Mouse (Mus musculus): ENCODE measurements around the gene Scamp3. TPM values are rescaled to one million over a fixed set of nuclear protein-coding genes. Genes with fewer than 3 reads are reported as not detected.
A peak's percentile ranks its signal among the peaks of the same experiment; 100 is the strongest.
"Not testable (repeated sequence)": the region's sequence is repeated elsewhere in the genome, so short reads cannot be mapped to it uniquely, and the experiment has no call there.

The Scamp3 gene
- total RNA-seq, 1 experiment from 2014 or later = 64.2 TPM

DNA sequence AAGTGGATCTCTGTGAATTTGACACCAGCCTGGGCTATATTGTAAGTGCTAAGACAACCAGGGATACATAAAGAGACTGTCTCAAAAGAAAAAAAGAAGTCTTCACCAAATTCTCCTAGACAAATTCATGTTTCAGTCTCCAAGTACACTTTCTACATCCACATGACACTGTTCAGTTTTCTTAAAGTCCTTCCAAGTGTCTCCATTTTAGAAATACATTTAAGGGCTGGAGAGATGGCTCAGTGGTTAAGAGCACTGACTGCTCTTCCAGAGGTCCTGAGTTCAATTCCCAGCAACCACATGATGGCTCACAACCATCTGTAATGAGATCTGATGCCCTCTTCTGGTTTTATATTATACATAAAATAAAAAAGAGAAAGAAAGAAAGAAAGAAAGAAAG is 16.1 kb upstream of the Scamp3 start:
- ATAC-seq (ENCODE audit: extremely low read depth, insufficient number of reproducible peaks, low FRiP score, poor library complexity, severe bottlenecking) = not testable (repeated sequence)

DNA sequence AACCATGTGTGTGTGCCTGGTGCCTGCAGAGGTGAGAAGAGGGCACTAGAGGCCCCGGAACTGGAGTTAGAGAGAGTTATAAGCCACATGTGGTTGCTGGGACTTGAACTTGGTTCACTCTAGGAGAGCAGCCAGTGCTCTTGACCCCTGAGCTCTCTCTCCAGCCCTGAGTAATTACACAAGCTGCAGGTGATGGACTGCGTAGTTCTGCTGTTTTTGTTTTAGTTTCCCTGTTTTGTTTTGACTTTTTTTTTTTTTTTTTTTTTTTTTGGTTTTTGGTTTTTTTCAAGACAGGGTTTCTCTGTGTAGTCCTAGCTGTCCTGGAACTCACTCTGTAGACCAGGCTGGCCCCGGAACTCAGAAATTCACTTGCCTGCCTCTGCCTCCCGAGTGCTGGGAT is 15.5 kb upstream of the Scamp3 start:
- no peak for ATAC-seq (ENCODE audit: extremely low read depth, insufficient number of reproducible peaks, low FRiP score, poor library complexity, severe bottlenecking)

DNA sequence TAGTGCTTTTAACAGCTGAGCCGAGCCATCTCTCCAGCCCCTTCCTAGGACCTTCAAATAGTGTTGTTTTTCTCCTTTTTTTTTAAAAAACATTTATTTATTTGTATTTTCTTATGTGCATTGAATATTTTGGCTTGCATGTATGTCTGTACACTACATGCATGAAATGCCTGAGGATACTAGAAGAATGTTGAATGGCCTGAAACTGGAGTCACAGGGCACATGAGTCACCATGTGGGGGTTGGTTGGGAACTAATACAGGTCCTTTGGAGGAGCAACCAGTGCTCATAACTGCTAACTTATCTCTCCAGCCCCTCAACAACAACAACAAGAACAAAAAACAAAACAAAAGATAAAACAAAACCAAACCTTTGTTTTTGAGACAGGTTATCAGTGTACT is 14.2 kb upstream of the Scamp3 start:
- ATAC-seq (ENCODE audit: extremely low read depth, insufficient number of reproducible peaks, low FRiP score, poor library complexity, severe bottlenecking) = no peak

DNA sequence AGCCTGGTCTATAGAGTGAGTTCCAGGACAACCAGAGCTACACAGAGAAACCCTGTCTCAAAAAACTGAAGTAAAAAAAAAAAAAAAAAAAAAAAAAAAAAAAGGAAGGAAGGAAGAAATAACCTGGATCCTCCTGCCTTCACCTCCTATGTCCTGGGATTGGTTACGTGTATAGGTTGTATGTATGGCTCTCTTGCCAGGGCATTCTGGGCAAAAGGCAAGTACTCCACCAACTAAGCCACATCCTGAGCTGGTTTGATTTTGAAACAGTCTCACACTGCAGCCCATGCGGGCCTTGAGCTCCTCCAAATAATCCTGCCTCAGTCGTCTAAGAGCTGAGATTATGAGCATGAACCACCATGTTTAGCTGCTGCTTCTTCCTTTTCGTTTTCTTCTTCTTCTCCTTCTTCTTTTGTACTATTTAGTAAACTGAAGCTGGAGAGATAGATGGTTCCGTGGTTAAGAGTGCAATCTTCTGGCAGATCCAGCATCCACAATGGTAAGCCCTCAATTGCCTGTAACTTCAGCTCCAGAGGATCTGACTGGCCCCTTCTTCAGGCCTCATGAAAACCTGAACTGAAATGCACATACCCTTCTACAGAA is 13.5 kb upstream of the Scamp3 start:
- ATAC-seq (ENCODE audit: extremely low read depth, insufficient number of reproducible peaks, low FRiP score, poor library complexity, severe bottlenecking) = no peak

DNA sequence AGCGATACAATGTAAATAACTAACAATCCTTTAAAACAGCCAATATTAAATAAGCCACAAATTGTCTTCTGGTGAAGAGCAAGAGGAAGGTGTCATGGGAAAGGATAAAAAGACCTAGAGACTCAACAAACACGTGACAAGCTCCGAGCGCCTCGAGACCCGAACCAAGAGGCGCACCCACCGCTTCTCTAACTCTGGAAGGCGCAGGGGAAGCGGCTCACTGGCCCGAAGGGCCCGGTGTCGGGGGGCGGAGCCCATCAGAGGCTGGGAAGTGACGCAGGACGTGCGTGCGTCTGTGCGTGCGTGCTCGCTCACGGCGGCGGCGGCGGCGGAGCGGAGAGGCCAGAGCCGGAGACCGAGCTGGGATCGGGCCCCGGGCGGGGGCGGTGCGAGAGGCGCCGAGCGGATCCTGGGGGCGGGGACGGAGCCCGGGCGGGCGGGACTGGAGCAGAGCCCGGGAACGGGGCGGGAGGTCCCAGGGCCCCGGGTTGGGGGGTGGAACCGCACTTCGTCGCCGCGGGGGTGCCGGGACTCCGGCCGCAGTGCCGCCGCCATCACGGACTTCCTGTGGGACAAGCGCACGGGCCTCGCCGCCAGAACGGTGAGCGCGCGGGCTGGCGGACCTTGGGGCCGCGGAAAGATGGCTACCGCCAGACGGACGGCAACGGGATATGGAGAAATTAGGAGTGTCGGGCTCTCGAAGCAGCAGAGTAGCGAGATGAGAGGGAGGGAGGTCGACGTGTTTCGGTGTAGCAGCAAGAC is 12.6 kb upstream of the Scamp3 start, which contains the start of gene Clk2:
Gene Clk2 (plus strand): TSS at position 290 of the 762 bp plus-strand sequence.
- ATAC-seq (ENCODE audit: extremely low read depth, insufficient number of reproducible peaks, low FRiP score, poor library complexity, severe bottlenecking) = peak; percentile 93

DNA sequence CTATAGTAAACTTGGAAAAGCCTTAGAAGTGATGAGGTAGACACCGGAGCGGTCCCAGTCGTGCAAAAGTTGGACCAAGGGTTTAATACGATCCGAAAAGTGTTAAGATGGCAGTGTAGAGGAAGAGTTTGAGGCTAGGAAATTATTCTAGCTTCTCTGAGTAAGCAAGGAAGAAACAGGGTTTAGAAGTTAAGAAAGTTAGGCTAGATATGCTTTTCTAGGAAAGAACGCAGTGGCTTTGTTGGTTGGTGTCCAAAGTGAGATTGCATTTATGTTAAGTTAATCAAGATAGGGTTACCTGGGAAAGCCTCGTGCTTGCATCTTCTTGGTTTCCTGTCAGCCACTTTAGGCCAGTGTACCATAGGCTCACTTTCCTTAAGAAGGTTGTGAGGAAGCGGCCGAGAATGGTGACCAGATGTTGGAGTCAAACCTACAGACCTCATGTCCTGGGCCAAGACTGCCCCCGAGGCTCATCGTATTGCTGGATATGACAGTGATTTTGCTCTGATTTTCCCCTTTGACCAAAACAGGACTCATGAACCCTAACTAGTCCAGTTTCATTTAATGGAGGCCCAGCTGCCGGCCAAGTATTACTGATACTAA is 11.9 kb upstream of the Scamp3 start:
- no peak for ATAC-seq (ENCODE audit: extremely low read depth, insufficient number of reproducible peaks, low FRiP score, poor library complexity, severe bottlenecking)

DNA sequence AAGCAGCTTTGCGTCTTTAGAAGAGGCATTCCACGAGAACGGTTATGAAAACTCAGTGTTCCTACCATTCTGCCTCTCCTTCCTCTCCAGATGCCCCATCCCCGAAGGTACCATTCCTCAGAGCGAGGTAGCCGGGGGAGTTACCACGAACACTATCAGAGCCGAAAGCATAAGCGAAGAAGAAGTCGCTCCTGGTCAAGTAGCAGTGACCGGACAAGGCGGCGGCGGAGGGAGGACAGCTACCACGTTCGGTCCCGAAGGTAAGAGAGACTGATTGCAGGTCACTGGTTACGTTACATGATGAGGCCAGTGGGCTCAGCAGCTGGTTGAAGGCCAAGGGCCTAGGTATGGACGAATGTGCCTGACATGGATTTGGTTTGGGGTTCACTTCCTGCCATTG is 10.3 kb upstream of the Scamp3 start:
- ATAC-seq (ENCODE audit: extremely low read depth, insufficient number of reproducible peaks, low FRiP score, poor library complexity, severe bottlenecking) = no peak

DNA sequence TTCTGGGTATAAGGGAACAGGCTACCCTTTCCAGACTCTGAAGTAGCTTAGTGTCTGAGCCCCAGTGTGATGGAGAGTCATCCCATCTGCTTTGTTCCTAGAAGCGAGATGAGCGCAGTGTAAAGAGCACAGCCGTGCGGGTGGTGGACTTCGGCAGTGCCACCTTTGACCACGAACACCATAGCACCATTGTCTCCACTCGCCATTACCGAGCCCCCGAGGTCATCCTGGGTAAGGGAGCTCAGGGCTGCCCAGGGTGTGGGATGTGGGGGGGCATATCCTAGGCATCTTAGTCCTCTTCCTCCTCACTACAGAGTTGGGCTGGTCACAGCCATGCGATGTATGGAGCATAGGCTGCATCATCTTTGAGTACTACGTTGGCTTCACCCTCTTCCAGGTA is 2.4 kb upstream of the Scamp3 start:
- ATAC-seq (ENCODE audit: extremely low read depth, insufficient number of reproducible peaks, low FRiP score, poor library complexity, severe bottlenecking) = no peak

DNA sequence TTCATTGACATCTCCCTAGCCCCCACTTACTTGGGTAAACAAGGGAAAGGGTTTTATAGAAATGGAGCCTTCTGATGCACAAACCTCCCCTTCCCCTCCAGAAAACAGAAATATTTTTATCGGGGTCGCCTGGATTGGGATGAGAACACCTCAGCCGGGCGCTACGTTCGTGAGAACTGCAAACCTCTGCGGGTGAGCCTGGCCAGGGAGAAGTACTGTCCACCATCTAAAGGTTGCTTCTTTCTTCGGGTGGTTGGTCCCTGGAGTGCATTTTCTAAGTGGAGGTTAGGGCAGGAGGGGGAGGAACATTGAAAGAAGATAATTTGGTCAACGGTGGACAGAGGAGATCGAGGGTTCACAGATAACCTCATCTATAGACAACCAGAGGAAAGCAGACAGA is 1.7 kb upstream of the Scamp3 start:
- no peak for ATAC-seq (ENCODE audit: extremely low read depth, insufficient number of reproducible peaks, low FRiP score, poor library complexity, severe bottlenecking)

DNA sequence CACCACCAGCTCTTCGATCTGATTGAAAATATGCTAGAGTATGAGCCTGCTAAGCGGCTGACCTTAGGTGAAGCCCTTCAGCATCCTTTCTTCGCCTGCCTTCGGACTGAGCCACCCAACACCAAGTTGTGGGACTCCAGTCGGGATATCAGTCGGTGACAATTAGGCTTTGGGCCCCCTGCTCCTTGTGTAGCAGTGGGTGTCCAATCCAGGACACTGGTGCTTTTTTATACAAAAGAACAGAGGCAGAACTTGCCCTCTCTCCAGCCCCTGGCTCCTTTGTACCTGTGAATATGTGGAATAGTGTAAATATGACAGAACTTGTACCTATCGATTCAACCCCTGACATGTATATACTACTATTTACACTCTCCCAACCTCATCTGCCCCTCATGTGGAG is 852 bp upstream of the Scamp3 start:
- no peak for ATAC-seq (ENCODE audit: extremely low read depth, insufficient number of reproducible peaks, low FRiP score, poor library complexity, severe bottlenecking)

DNA sequence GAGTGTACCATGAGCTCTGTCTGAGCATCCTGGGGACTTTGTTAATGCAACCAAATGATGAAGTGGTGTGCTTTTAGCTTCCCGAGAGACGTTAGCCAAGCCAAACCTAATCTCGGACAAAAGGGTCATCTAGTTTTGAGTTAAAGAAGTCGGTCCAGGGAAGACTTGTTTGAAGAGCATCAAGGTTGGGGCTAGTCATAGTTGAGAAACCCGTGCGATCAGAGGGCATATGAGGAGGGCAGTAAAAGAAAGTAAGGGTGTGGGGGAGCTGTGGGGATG is 773 bp downstream of the Scamp3 start:
- no peak for ATAC-seq (ENCODE audit: extremely low read depth, insufficient number of reproducible peaks, low FRiP score, poor library complexity, severe bottlenecking)

DNA sequence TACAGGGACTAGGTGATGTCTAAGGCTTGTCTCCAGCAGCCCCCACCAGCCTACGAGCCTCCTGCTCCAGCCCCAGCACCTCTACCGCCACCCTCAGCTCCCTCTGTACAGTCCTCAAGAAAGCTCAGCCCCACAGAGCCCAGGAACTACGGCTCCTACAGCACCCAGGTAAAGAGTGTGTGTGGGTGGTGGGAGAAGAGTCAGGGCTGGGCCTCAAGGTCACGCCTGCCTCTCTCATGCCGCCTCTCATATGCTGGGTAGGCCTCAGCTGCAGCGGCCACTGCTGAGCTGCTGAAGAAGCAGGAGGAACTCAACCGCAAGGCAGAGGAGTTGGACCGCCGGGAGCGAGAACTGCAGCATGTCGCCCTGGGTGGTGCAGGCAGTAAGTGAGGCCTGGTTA is 1.8 kb downstream of the Scamp3 start:
- no peak for ATAC-seq (ENCODE audit: extremely low read depth, insufficient number of reproducible peaks, low FRiP score, poor library complexity, severe bottlenecking)

DNA sequence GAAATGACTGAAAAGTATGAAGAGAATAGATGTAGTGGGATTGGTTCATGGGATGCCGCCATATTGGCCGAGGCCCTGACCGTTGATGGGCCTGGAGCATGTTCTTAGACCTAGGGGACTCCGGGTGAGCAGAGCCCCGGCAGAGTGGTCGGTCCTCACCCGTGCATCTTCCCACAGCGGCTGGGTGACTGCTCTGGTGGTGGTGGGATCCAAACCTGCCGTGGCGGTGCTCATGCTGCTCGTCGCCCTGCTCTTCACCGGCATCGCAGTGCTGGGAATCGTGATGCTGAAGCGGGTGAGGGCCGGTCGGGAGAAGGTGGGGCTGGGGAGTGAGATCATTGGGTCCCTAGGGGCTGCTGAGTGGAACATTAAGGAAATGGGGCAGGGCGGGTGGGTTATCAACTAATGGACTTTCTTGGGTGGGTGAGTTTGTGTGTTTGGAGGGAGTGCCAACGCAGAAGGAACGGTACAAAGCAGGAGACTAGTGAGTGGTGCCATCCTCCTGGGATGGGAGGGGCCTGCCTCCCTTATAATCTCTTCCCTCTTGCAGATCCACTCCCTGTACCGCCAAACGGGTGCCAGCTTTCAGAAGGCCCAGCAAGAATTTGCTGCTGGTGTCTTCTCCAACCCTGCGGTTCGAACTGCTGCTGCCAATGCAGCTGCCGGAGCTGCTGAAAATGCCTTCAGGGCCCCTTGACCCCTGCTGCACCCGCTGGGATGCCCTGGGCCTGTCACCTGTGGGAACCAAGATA is 4.7 kb downstream of the Scamp3 start:
- ATAC-seq (ENCODE audit: extremely low read depth, insufficient number of reproducible peaks, low FRiP score, poor library complexity, severe bottlenecking) = no peak

DNA sequence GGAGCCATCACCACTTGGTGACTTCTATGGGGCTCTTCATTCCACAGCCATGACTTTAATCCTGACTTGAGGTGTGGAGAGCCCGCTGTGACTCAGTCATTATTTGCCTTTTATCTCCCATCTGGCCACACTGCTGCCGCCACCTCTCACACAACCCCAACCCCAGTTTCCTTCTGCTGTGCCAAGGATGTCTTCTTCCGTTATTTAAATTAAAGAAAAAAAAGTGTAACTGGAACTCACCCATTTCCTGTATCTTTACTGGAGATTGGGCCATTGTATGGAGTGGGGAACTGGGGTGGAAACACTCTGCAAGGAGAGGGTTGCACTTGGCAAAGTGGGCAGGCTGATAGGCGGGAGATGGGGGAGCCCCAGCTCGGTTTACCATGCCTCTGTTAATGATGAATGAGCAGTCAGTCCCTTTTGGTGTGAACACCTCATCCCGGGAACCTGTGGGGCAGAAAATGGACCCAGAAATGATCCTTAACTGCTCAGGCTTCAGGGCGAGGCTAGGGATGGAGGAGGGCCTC is 5.3 kb downstream of the Scamp3 start:
- ATAC-seq (ENCODE audit: extremely low read depth, insufficient number of reproducible peaks, low FRiP score, poor library complexity, severe bottlenecking) = no peak

DNA sequence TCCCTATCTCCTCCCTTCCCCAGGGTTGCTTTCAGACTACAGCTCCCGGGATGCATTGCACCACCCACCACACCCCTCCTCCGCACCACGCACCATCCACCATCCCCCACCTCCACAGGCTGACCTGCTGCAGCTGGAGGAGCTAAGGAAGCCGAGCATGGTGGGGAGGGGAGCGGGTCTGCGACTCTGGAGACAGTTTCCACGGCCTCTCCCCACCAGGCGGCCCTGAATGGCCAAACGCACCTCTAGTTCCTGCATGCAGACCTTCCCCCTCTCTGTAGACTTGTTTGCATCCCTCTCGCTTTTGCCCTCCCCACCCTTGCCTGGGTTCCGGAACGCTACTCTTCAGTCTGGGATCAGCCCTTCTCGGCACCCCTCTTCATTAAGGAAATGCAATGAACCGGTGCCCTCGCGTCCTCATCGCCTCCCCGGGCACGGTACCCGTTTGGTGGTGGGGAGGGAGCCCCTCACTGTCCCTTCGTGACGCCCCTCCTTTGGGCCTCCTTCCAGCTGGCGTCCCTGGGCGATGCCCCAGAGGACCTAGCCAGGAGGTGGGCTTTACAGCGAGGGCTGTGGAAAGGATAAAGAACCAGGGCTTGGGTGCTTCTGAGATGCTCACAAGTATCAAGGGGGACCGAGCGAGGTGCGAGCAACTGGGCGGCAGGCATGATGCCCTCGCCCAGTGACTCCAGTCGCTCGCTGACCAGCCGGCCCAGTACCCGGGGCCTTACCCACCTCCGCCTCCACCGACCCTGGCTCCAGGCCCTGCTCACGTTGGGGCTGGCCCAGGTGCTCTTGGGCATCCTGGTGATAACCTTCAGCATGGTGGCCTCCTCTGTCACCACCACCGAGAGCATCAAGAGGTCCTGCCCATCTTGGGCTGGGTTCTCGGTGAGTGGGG is 6.0 kb downstream of the Scamp3 start, which contains the start of gene Fam189b:
Gene Fam189b (plus strand): TSS at position 86 of the 901 bp plus-strand sequence.
- no peak; the same call in 1 of the 2 replicates for ATAC-seq (ENCODE audit: extremely low read depth, insufficient number of reproducible peaks, low FRiP score, poor library complexity, severe bottlenecking)

DNA sequence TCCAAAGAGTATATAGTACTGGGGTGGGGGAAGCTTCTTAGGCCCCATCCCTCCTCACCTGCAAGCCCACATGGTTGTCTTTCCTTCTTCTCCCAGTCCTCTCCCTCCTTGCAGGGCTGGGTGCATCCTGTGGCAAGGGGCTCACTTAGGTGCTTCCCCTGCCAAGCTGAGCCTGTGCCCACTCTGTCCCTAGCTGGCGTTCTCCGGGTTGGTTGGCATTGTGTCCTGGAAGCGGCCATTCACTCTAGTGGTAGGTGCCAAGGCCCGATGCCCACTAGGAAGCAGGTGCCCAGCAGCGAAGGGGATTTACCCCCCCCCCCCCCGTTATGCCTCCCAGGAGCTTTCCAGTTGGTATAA is 6.7 kb downstream of the Scamp3 start:
- ATAC-seq (ENCODE audit: extremely low read depth, insufficient number of reproducible peaks, low FRiP score, poor library complexity, severe bottlenecking) = no peak

DNA sequence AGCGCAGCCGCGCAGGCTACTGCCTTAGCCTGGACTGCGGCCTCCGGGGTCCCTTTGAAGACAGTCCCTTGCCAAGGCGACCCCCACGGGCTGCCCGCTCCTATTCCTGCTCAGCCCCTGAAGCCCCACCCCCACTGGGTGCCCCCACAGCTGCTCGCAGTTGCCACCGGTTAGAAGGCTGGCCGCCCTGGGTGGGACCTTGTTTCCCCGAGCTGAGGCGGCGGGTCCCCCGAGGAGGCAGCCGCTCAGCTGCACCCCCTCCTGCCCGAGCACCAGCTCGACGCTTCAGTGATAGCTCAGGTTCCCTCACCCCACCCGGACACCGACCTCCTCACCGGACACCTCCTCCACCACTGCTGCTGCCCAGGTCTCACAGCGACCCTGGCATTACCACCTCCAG is 9.9 kb downstream of the Scamp3 start:
- ATAC-seq (ENCODE audit: extremely low read depth, insufficient number of reproducible peaks, low FRiP score, poor library complexity, severe bottlenecking) = no peak

DNA sequence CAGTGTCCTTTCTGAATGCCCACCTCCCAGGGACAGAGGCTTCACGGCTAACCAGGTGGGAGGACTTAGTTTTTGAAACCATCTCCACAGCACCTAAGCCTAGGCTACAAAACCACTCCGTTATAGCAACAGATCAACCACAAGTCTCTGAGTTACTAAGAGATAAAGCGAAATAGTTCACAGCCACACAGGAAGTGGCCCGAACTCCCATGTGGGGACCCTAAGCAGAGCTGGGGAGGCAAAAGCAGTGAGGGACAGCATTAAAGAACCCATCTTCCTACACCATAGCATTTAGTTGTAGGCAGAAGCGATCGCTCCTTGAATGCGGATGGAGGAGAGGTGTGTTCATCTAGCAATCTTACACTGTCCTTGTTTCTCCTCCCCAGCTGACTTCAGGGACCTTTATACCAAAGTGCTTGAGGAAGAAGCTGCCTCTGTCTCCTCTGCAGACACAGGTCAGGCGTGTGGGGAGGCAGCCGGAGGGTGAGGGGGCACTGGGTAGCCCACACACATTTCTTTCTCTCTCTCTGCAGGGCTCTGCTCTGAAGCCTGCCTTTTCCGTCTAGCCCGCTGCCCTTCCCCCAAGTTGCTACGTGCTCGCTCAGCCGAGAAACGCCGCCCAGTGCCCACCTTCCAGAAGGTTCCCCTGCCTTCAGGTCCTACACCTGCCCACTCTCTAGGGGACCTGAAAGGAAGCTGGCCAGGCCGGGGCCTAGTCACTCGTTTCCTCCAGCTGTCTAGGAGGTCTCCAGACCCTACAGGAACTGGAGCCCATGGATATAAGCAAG is 10.6 kb downstream of the Scamp3 start:
- no peak for ATAC-seq (ENCODE audit: extremely low read depth, insufficient number of reproducible peaks, low FRiP score, poor library complexity, severe bottlenecking)
